Mouse (Mus musculus): ENCODE data around the gene Ccdc15. TPM values are rescaled to one million over a fixed set of nuclear protein-coding genes. Genes with fewer than 3 reads are reported as not detected.

Gene Ccdc15
- total and polyA plus RNA-seq, 2 experiments, result 0.59 to 2.1 TPM

DNA sequence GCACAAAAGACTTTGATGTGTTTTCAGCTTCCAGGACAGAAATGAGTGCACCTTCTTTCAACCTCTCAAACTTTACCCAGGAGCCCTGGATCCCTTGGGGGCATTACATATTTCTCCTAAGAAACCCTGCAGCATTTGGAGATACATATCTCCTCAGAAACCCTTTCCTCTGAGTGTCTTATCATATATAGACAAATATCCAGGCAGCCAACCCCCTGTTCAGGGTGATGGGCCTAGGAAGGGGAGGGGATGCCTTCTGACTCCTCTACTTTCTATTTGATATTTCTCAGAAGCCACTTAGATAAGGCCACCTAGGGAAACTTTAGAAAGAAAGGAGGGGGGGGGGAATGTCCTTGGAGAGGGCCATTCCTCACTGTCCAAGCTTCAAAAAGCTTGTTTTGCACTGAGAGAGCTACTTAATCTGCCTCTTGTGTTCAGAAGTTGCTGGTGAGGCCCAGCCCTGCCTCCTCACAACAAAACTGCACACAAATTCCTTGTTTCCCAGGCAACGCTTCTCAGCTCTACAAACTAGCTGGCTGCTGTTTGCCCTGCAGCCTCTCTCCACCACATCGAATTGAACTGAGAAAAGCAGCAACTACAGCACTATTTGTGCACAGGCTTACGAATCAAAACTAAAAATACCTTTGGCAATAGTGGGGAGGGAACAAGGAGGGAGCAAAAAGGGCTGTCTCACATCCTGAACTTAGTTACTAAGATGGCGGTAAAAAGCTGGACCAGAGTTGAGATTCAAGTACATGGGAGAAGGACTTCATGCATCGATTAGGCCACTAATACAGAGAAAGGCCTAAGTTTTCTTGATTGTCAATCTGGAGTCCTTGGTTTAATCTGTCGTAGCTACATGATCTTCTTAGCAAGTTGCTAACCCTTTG is 11.3 kb upstream of the Ccdc15 start:
- H3K9ac ChIP-seq (ENCODE audit: low read depth, low read length), result no peak overlapping the region
- no peak for DNase-seq (ENCODE audit: extremely low read depth, low read depth, low spot score)
- no peak overlapping the region for H3K27ac ChIP-seq (replicated peaks; ENCODE audit: insufficient read depth, low read depth, low read length)
- H3K27me3 ChIP-seq (ENCODE audit: control insufficient read depth, insufficient read depth, low read length), result no peaks in the 10 kb centered on the region
- WGBS, result 68% methylated on average over 6 of the region's 6 CpGs
- H3K36me3 ChIP-seq (ENCODE audit: control insufficient read depth, insufficient read depth, low read length), result no peaks in the 10 kb centered on the region
- TF ChIP-seq CTCF (IDR thresholded peaks at IDR 0.05; ENCODE audit: low read depth, low read length) (no peak), POLR2A (IDR thresholded peaks at IDR 0.05; ENCODE audit: extremely low read depth, insufficient read depth, low read length) (no peak)
- no peaks in the 10 kb centered on the region; the same call in 1 of the 2 replicates for H3K79me2 ChIP-seq (ENCODE audit: control insufficient read depth, insufficient read depth, low read length)
- H3K4me3 ChIP-seq (ENCODE audit: insufficient read depth, low read depth, low read length), result no peak overlapping the region
- H3K4me1 ChIP-seq (ENCODE audit: control insufficient read depth, insufficient read depth, low read length), result no peaks in the 10 kb centered on the region

DNA sequence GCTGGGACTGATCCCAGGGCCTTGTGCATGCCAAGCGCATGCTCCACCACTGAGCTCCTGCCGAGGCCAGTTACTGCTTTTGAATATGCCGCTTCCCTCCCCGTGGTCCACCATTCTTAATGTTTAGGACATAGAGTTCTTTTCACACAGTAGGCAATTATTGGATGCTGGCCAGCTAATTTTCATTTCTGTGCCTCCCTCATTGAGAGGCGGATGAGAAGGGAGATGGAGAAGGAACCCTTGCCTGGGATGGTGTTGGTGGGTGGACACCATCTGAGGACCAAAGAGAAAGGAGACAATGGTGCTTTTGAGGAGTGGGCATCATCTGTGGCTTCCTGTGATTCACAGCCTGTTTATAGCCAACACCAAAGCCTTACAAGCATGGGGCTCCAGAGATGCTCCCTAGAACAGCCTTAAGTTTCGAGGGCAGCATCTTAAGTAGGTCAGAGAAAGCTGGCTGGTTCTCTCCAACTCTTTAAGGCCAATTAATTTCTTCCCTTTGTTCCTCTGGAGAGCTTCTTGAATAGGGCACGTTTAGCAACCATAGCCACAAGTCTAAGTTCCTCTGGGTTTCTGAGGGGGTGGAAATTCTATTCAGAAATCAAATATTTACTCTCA is 10.6 kb upstream of the Ccdc15 start:
- 82% methylated on average over 7 of the region's 7 CpGs for WGBS
- DNase-seq (ENCODE audit: extremely low read depth, low read depth, low spot score), result no peak
- H3K79me2 ChIP-seq (ENCODE audit: control insufficient read depth, insufficient read depth, low read length), result no peaks in the 10 kb centered on the region; the same call in 1 of the 2 replicates
- TF ChIP-seq POLR2A (IDR thresholded peaks at IDR 0.05; ENCODE audit: extremely low read depth, insufficient read depth, low read length) (no peak), CTCF (IDR thresholded peaks at IDR 0.05; ENCODE audit: low read depth, low read length) (no peak)
- H3K27me3 ChIP-seq (ENCODE audit: control insufficient read depth, insufficient read depth, low read length), result no peaks in the 10 kb centered on the region
- H3K4me3 ChIP-seq (ENCODE audit: insufficient read depth, low read depth, low read length), result no peak overlapping the region
- no peak overlapping the region for H3K9ac ChIP-seq (ENCODE audit: low read depth, low read length)
- H3K4me1 ChIP-seq (ENCODE audit: control insufficient read depth, insufficient read depth, low read length), result no peaks in the 10 kb centered on the region
- no peaks in the 10 kb centered on the region for H3K36me3 ChIP-seq (ENCODE audit: control insufficient read depth, insufficient read depth, low read length)
- no peak overlapping the region for H3K27ac ChIP-seq (replicated peaks; ENCODE audit: insufficient read depth, low read depth, low read length)

GRCm38 (mm10) chr9:37354485-37354884 is 6.3 kb upstream of the Ccdc15 start:
- no peak for DNase-seq (ENCODE audit: extremely low read depth, low read depth, low spot score)
- H3K4me3 ChIP-seq (ENCODE audit: insufficient read depth, low read depth, low read length), result no peak overlapping the region
- H3K9ac ChIP-seq (ENCODE audit: low read depth, low read length), result no peak overlapping the region
- no peak overlapping the region for H3K27ac ChIP-seq (replicated peaks; ENCODE audit: insufficient read depth, low read depth, low read length)
- H3K4me1 ChIP-seq (ENCODE audit: control insufficient read depth, insufficient read depth, low read length), result peaks cover 3% of the 10 kb centered on the region; the same call in 1 of the 2 replicates
- H3K79me2 ChIP-seq (ENCODE audit: control insufficient read depth, insufficient read depth, low read length), result no peaks in the 10 kb centered on the region
- no peaks in the 10 kb centered on the region for H3K27me3 ChIP-seq (ENCODE audit: control insufficient read depth, insufficient read depth, low read length)
- WGBS, result 71% methylated on average over 1 of the region's 1 CpGs
- TF ChIP-seq CTCF (IDR thresholded peaks at IDR 0.05; ENCODE audit: low read depth, low read length), result no peak
- no peak for TF ChIP-seq POLR2A (IDR thresholded peaks at IDR 0.05; ENCODE audit: extremely low read depth, insufficient read depth, low read length)
- no peaks in the 10 kb centered on the region for H3K36me3 ChIP-seq (ENCODE audit: control insufficient read depth, insufficient read depth, low read length)

DNA sequence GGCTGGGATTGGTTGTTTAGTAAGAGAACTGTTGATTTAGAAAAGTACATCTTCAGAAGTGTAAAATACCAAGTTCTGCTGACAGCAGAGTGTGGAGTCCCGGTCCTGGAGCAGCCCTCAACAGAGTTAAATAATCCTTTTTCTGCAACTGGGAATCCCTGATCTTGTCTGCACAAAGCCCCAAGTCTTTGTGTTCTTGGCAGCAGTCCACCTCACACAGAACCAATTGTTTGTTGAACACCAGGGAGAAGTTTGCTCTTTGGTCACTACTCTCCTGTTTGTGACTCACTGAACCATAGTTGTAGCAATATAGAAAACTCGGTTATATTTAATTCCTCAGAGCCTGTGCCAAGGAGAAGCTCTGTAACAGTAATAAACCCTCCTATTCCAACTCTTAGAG is 3.0 kb upstream of the Ccdc15 start:
- Histone ChIP-seq H3K36me3 (ENCODE audit: control insufficient read depth, insufficient read depth, low read length) (no peaks in the 10 kb centered on the region), H3K9ac (ENCODE audit: low read depth, low read length) (no peak overlapping the region), H3K4me3 (ENCODE audit: insufficient read depth, low read depth, low read length) (no peak overlapping the region), H3K27ac (replicated peaks; ENCODE audit: insufficient read depth, low read depth, low read length) (no peak overlapping the region), H3K27me3 (ENCODE audit: control insufficient read depth, insufficient read depth, low read length) (no peaks in the 10 kb centered on the region), H3K4me1 (ENCODE audit: control insufficient read depth, insufficient read depth, low read length) (peaks cover 6% of the 10 kb centered on the region), H3K79me2 (ENCODE audit: control insufficient read depth, insufficient read depth, low read length) (no peaks in the 10 kb centered on the region)
- 16% methylated on average over 2 of the region's 2 CpGs for WGBS
- TF ChIP-seq CTCF (IDR thresholded peaks at IDR 0.05; ENCODE audit: low read depth, low read length) (no peak), POLR2A (IDR thresholded peaks at IDR 0.05; ENCODE audit: extremely low read depth, insufficient read depth, low read length) (no peak)
- DNase-seq (ENCODE audit: extremely low read depth, low read depth, low spot score), result peak; percentile 51

- 93% methylated on average over 3 of the region's 3 CpGs for whole genome bisulfite sequencing
- Histone ChIP-seq H3K27ac (replicated peaks; ENCODE audit: insufficient read depth, low read depth, low read length) (no peak overlapping the region), H3K9ac (ENCODE audit: low read depth, low read length) (no peak overlapping the region), H3K4me3 (ENCODE audit: insufficient read depth, low read depth, low read length) (0 out of 2 replicates have a peak overlapping the region, but pooled peaks have one; percentile 68), H3K27me3 (ENCODE audit: control insufficient read depth, insufficient read depth, low read length) (no peaks in the 10 kb centered on the region), H3K36me3 (ENCODE audit: control insufficient read depth, insufficient read depth, low read length) (no peaks in the 10 kb centered on the region), H3K4me1 (ENCODE audit: control insufficient read depth, insufficient read depth, low read length) (peaks cover 6% of the 10 kb centered on the region), H3K79me2 (ENCODE audit: control insufficient read depth, insufficient read depth, low read length) (no peaks in the 10 kb centered on the region)
- no peak for TF ChIP-seq POLR2A (IDR thresholded peaks at IDR 0.05; ENCODE audit: extremely low read depth, insufficient read depth, low read length)
- TF ChIP-seq CTCF (IDR thresholded peaks at IDR 0.05; ENCODE audit: low read depth, low read length), result no peak
- DNase-seq (ENCODE audit: extremely low read depth, low read depth, low spot score), result peak; percentile 3
Measured at GRCm38 (mm10) chr9:37349050-37349449, 818 bp upstream of the Ccdc15 start.

Measured in liver, adult 2 months (tissue).